Mouse (Mus musculus) central nervous system, embryonic 18 days (tissue): ENCODE data around the gene Sycp3. TPM values are rescaled to one million over a fixed set of nuclear protein-coding genes. Genes with fewer than 3 reads are reported as not detected.

ENCODE experiments used
- polyA plus RNA-seq: library from polyadenylated mRNA; depleted of rRNA; stranded (reverse); fragments of >200 nt; gene quantifications from 2 replicates; pipeline ENCODE4 v1.2.3, GENCODE M21; 2012; rRNA removed

Sycp3 gene
- 0.40 and 0.57 TPM in 2 replicates for polyA plus RNA-seq

DNA sequence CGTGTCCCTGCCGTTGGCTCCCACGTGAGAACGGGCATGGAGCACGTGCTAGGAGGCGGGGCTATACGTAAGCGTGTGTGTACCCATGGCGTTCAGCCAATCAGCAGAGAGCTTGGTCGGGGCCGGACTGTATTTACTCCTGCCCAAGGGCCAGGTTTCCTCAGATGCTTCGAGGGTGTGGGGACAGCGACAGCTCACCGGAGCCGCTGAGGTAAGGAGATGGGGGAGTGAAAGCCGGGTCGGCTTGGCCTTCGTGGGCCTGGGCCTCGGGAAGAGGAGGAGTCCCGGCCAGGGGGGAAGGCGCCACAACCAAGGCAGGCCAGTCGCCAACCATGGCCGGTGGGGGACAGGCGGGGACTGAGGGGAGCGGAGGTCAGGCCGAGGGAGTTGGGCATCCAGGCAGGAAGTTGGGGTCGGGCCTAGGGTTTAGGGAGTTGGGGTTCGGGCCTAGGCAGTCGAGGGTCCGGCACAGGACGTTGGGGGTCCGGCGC lies at the start of gene Sycp3:
Sycp3 (plus strand) TSS at position 68 of the 491 bp plus-strand sequence.

DNA sequence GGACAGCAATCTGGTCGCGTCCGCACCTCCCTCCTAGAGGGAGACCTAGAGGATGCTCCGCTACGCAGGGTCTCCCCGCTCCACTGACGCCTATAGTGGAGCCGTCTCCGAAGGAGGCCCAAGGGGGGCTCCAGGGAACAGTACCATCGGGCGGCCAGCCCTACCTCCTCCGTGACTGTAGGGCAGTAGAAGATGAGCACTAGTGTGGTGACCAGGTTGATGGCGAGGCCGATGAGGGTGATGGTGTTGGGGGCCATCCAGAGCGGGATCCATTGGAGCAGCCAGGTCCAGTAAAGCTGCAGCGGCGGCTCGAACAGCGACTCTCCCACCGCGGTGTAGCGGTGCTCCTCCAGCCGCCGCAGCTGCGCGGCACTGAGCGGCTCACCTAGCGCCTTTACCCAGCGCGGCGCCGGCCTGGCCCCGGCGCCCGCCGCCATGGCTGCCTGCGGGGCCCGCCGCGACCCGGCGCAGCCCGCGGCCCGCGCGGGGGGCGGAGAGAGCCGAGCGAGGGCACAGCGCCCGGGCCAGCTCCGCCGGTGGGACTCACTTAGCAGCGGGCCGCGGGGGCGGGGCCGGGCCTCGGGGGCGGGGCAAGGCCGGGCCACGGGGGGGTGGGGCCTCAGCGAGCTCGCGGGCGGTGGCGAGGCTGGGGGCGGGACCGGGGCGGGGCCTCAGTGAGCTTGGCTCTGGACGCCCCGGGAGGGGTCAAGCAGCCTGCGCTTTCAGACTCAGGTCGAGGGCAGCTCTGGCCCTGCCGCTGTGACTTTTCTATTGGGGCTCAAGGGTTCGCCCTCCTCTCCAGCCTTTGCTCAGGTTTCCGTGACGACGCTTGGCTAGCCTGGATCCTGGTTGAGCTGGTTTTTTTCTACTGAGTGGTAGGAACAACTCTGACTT lies 44.3 kb downstream of the Sycp3 start, which contains the start of gene Chpt1:
Chpt1 (minus strand) TSS at position 653 of the 894 bp plus-strand sequence.

Other genes starting within 250 kb of the Sycp3 start
- gene Dram1, start 80.5 kb upstream of the Sycp3 start, polyA plus RNA-seq, result 2.1 and 2.2 TPM in 2 replicates
- 54.1 and 59.3 TPM in 2 replicates for gene Gnptab, start 80.4 kb upstream of the Sycp3 start, polyA plus RNA-seq
- gene Chpt1, start 44.5 kb downstream of the Sycp3 start, polyA plus RNA-seq, result 7.1 and 7.3 TPM in 2 replicates
- 4.1 and 32.7 TPM in 2 replicates for gene Mybpc1, start 145.6 kb downstream of the Sycp3 start, polyA plus RNA-seq
- 0.04 TPM in 1 of 2 replicates, not detected in the other for gene Spic, start 225.4 kb downstream of the Sycp3 start, polyA plus RNA-seq